Mouse (Mus musculus): ENCODE results near the gene Hdac4. TPM values are rescaled to one million over a fixed set of nuclear protein-coding genes. Genes with fewer than 3 reads are reported as not detected.

Hdac4 gene
- polyA plus RNA-seq, 1 experiment from 2014 or later = 20.7 TPM

GRCm38 (mm10) chr1:92004906-92005616 is 190.4 kb downstream of the Hdac4 start:
- Histone ChIP-seq H3K36me3 (peaks cover 21% of the 10 kb centered on the region), H3K27ac (no peak overlapping the region), H3K4me3 (no peak overlapping the region), H3K4me1 (peaks cover 9% of the 10 kb centered on the region; the same call in 1 of the 2 replicates), H3K9me3 (replicated peaks) (no peaks in the 10 kb centered on the region), H3K27me3 (ENCODE audit: low read depth, poor library complexity, severe bottlenecking) (no peaks in the 10 kb centered on the region)
- no peak for DNase-seq (ENCODE audit: low spot score)
- 90% methylated on average over 8 of the region's 8 CpGs for WGBS

- no peak overlapping the region for H3K4me3 ChIP-seq
- peaks cover 28% of the 10 kb centered on the region for H3K36me3 ChIP-seq
- DNase-seq (ENCODE audit: low spot score) = no peak
- WGBS = 86% methylated on average over 1 of the region's 1 CpGs
- no peaks in the 10 kb centered on the region for H3K9me3 ChIP-seq (replicated peaks)
- no peaks in the 10 kb centered on the region for H3K27me3 ChIP-seq (ENCODE audit: low read depth, poor library complexity, severe bottlenecking)
- H3K27ac ChIP-seq = no peak overlapping the region
- peaks cover 9% of the 10 kb centered on the region; the same call in 1 of the 2 replicates for H3K4me1 ChIP-seq
Measured at GRCm38 (mm10) chr1:92004122-92004521, 191.4 kb downstream of the Hdac4 start.

- peaks cover 5% of the 10 kb centered on the region; the same call in 1 of the 2 replicates for H3K4me1 ChIP-seq
- H3K27ac ChIP-seq = no peak overlapping the region
- no peaks in the 10 kb centered on the region for H3K9me3 ChIP-seq (replicated peaks)
- no peaks in the 10 kb centered on the region for H3K27me3 ChIP-seq (ENCODE audit: low read depth, poor library complexity, severe bottlenecking)
- DNase-seq (ENCODE audit: low spot score) = no peak
- no peak overlapping the region for H3K4me3 ChIP-seq
- 96% methylated on average over 2 of the region's 2 CpGs for WGBS
- H3K36me3 ChIP-seq = peaks cover 51% of the 10 kb centered on the region
Measured at GRCm38 (mm10) chr1:92000226-92000625, 195.3 kb downstream of the Hdac4 start.

- no peak overlapping the region for H3K4me3 ChIP-seq
Measured at GRCm38 (mm10) chr1:91993658-91994165, 201.8 kb downstream of the Hdac4 start.

GRCm38 (mm10) chr1:91992652-91993051 is 202.8 kb downstream of the Hdac4 start:
- no peaks in the 10 kb centered on the region for H3K9me3 ChIP-seq (replicated peaks)
- no peaks in the 10 kb centered on the region for H3K4me1 ChIP-seq
- H3K4me3 ChIP-seq = no peak overlapping the region
- no peak overlapping the region for H3K27ac ChIP-seq
- DNase-seq (ENCODE audit: low spot score) = no peak
- no peaks in the 10 kb centered on the region for H3K27me3 ChIP-seq (ENCODE audit: low read depth, poor library complexity, severe bottlenecking)
- peaks cover 80% of the 10 kb centered on the region for H3K36me3 ChIP-seq
- 85% methylated on average over 3 of the region's 3 CpGs for WGBS

More at GRCm38 (mm10) chr1:91993658-91994165, 201.8 kb downstream of the Hdac4 start:
- H3K9me3 ChIP-seq (replicated peaks) = no peaks in the 10 kb centered on the region
- no peak for DNase-seq (ENCODE audit: low spot score)
- peaks cover 74% of the 10 kb centered on the region for H3K36me3 ChIP-seq
- H3K4me1 ChIP-seq = no peaks in the 10 kb centered on the region
- no peak overlapping the region for H3K27ac ChIP-seq
- no peaks in the 10 kb centered on the region for H3K27me3 ChIP-seq (ENCODE audit: low read depth, poor library complexity, severe bottlenecking)
- 86% methylated on average over 9 of the region's 9 CpGs for WGBS

GRCm38 (mm10) chr1:91991597-91991996 is 203.9 kb downstream of the Hdac4 start:
- no peak for DNase-seq (ENCODE audit: low spot score)
- no peaks in the 10 kb centered on the region for H3K4me1 ChIP-seq
- no peaks in the 10 kb centered on the region for H3K27me3 ChIP-seq (ENCODE audit: low read depth, poor library complexity, severe bottlenecking)
- H3K27ac ChIP-seq = no peak overlapping the region
- H3K4me3 ChIP-seq = no peak overlapping the region
- H3K9me3 ChIP-seq (replicated peaks) = no peaks in the 10 kb centered on the region
- H3K36me3 ChIP-seq = peaks cover 88% of the 10 kb centered on the region

- H3K4me3 ChIP-seq = no peak overlapping the region
- no peaks in the 10 kb centered on the region for H3K4me1 ChIP-seq
- peaks cover 87% of the 10 kb centered on the region for H3K36me3 ChIP-seq
- WGBS = 88% methylated on average over 5 of the region's 5 CpGs
- no peaks in the 10 kb centered on the region for H3K27me3 ChIP-seq (ENCODE audit: low read depth, poor library complexity, severe bottlenecking)
- H3K9me3 ChIP-seq (replicated peaks) = no peaks in the 10 kb centered on the region
- DNase-seq (ENCODE audit: low spot score) = no peak
- H3K27ac ChIP-seq = no peak overlapping the region
Measured at GRCm38 (mm10) chr1:91990852-91991251, 204.6 kb downstream of the Hdac4 start.

- Histone ChIP-seq H3K4me1 (no peaks in the 10 kb centered on the region), H3K36me3 (peaks cover 87% of the 10 kb centered on the region), H3K27me3 (ENCODE audit: low read depth, poor library complexity, severe bottlenecking) (no peaks in the 10 kb centered on the region), H3K27ac (no peak overlapping the region), H3K4me3 (no peak overlapping the region), H3K9me3 (replicated peaks) (no peaks in the 10 kb centered on the region)
- WGBS = 97% methylated on average over 1 of the region's 1 CpGs
- no peak for DNase-seq (ENCODE audit: low spot score)
Measured at GRCm38 (mm10) chr1:91988866-91989265, 206.6 kb downstream of the Hdac4 start.

- Histone ChIP-seq H3K4me1 (no peaks in the 10 kb centered on the region), H3K4me3 (no peak overlapping the region), H3K27ac (no peak overlapping the region), H3K9me3 (replicated peaks) (no peaks in the 10 kb centered on the region), H3K36me3 (peaks cover 95% of the 10 kb centered on the region), H3K27me3 (ENCODE audit: low read depth, poor library complexity, severe bottlenecking) (no peaks in the 10 kb centered on the region)
- WGBS = 93% methylated on average over 8 of the region's 8 CpGs
- DNase-seq (ENCODE audit: low spot score) = no peak
Measured at GRCm38 (mm10) chr1:91987431-91987830, 208.1 kb downstream of the Hdac4 start.

- Histone ChIP-seq H3K4me3 (no peak overlapping the region), H3K4me1 (no peaks in the 10 kb centered on the region), H3K9me3 (replicated peaks) (no peaks in the 10 kb centered on the region), H3K36me3 (peaks cover 97% of the 10 kb centered on the region), H3K27me3 (ENCODE audit: low read depth, poor library complexity, severe bottlenecking) (no peaks in the 10 kb centered on the region), H3K27ac (no peak overlapping the region)
- DNase-seq (ENCODE audit: low spot score) = no peak
Measured at GRCm38 (mm10) chr1:91985783-91986182, 209.7 kb downstream of the Hdac4 start.

GRCm38 (mm10) chr1:91984507-91984906 is 211.0 kb downstream of the Hdac4 start:
- WGBS = 94% methylated on average over 8 of the region's 8 CpGs
- Histone ChIP-seq H3K4me1 (no peaks in the 10 kb centered on the region), H3K27ac (no peak overlapping the region), H3K27me3 (ENCODE audit: low read depth, poor library complexity, severe bottlenecking) (no peaks in the 10 kb centered on the region), H3K36me3 (peaks cover 97% of the 10 kb centered on the region), H3K9me3 (replicated peaks) (no peaks in the 10 kb centered on the region), H3K4me3 (no peak overlapping the region)
- no peak for DNase-seq (ENCODE audit: low spot score)

GRCm38 (mm10) chr1:91981381-91981780 is 214.1 kb downstream of the Hdac4 start:
- DNase-seq (ENCODE audit: low spot score) = no peak
- 77% methylated on average over 1 of the region's 1 CpGs for WGBS
- Histone ChIP-seq H3K4me3 (no peak overlapping the region), H3K4me1 (no peaks in the 10 kb centered on the region), H3K36me3 (peaks cover 88% of the 10 kb centered on the region), H3K27me3 (ENCODE audit: low read depth, poor library complexity, severe bottlenecking) (no peaks in the 10 kb centered on the region), H3K9me3 (replicated peaks) (no peaks in the 10 kb centered on the region), H3K27ac (no peak overlapping the region)

- no peaks in the 10 kb centered on the region for H3K9me3 ChIP-seq (replicated peaks)
- DNase-seq (ENCODE audit: low spot score) = no peak
- H3K4me1 ChIP-seq = no peaks in the 10 kb centered on the region
- no peaks in the 10 kb centered on the region for H3K27me3 ChIP-seq (ENCODE audit: low read depth, poor library complexity, severe bottlenecking)
- no peak overlapping the region for H3K4me3 ChIP-seq
- H3K36me3 ChIP-seq = peaks cover 89% of the 10 kb centered on the region
- H3K27ac ChIP-seq = no peak overlapping the region
- WGBS = 82% methylated on average over 3 of the region's 3 CpGs
Measured at GRCm38 (mm10) chr1:91978443-91978842, 217.1 kb downstream of the Hdac4 start.
